Mouse (Mus musculus) kidney, adult 2 months (tissue): ENCODE measurements at regions not wholly inside any gene's neighbourhood (a gene's known extent, or its start where the extent isn't known, plus 50 kb on each side); places are given as distances from the start of the nearest gene placed in this dataset.
A peak's percentile ranks its signal among the peaks of the same experiment; 100 is the strongest.

Experiments used
- DNase-seq: peaks from one replicate; pipeline ENCODE4 v3.0.0; 2021
- H3K27ac ChIP-seq: fragments of 200-500 bp; 2 replicates; pipeline ENCODE4 v1.5.1; 2012; ENCODE audit warnings: low read depth, low read length, control low read depth, inconsistent platforms; ENCODE audit not compliant: insufficient read depth
- H3K27me3 ChIP-seq: fragments of 200-500 bp; replicated peaks from 2 replicates; pipeline ENCODE4 v1.6.1; 2012; ENCODE audit warnings: mild to moderate bottlenecking, moderate library complexity, low read length, inconsistent platforms; ENCODE audit not compliant: control insufficient read depth, insufficient read depth
- H3K36me3 ChIP-seq: fragments of 200-500 bp; 2 replicates; pipeline ENCODE4 v1.6.1; 2012; ENCODE audit warnings: mild to moderate bottlenecking, moderate library complexity, low read length, inconsistent platforms; ENCODE audit not compliant: control insufficient read depth, insufficient read depth
- H3K4me1 ChIP-seq: fragments of 200-500 bp; 2 replicates; pipeline ENCODE4 v1.6.1; 2011; ENCODE audit warnings: low read length; ENCODE audit not compliant: control insufficient read depth, insufficient read depth
- H3K4me3 ChIP-seq: fragments of 200-500 bp; 2 replicates; pipeline ENCODE4 v1.5.1; 2011; ENCODE audit warnings: mild to moderate bottlenecking, low read depth, low read length, control low read depth; ENCODE audit not compliant: insufficient read depth
- CTCF ChIP-seq: fragments of 200-500 bp; conservative IDR thresholded peaks from 2 replicates; pipeline ENCODE4 v1.5.1; 2011; ENCODE audit warnings: low read depth, mild to moderate bottlenecking, control low read depth, low read length, moderate library complexity, mixed read lengths; ENCODE audit not compliant: insufficient read depth, insufficient read length
- POLR2A ChIP-seq: fragments of 200-500 bp; IDR thresholded peaks from one replicate; pipeline ENCODE4 v1.6.1; 2011; ENCODE audit warnings: low read depth, low read length, control low read depth
- WGBS: fragments of 180-500 bp; shearing (Covaris S2); methylation state at CpG from one replicate; pipeline ENCODE4 v1.1.7; 2018; 5-methylcytosine and 5-hydroxymethylcytosine counted together

- DNase-seq = no peak
- H3K4me3 ChIP-seq = no peak overlapping the region
- TF ChIP-seq POLR2A (no peak), CTCF (no peak)
- no peaks in the 10 kb centered on the region for H3K36me3 ChIP-seq
- H3K4me1 ChIP-seq = no peaks in the 10 kb centered on the region
- H3K27me3 ChIP-seq = no peaks in the 10 kb centered on the region
- 96% methylated on average over 2 of the region's 2 CpGs for WGBS
- no peak overlapping the region for H3K27ac ChIP-seq
Measured at GRCm38 (mm10) chr10:98695371-98695725, 218.9 kb upstream of the Atp2b1 start.

- 81% methylated on average over 4 of the region's 4 CpGs for WGBS
- H3K4me3 ChIP-seq = no peak overlapping the region
- no peak for TF ChIP-seq POLR2A
- TF ChIP-seq CTCF = no peak
- H3K27ac ChIP-seq = no peak overlapping the region
- no peaks in the 10 kb centered on the region for H3K4me1 ChIP-seq
- DNase-seq = no peak
- no peaks in the 10 kb centered on the region for H3K27me3 ChIP-seq
- no peaks in the 10 kb centered on the region for H3K36me3 ChIP-seq
Measured at GRCm38 (mm10) chr10:98697866-98698265, 216.3 kb upstream of the Atp2b1 start.

GRCm38 (mm10) chr10:98699579-98699978, 214.6 kb upstream of the Atp2b1 start:
- Histone ChIP-seq H3K27ac (no peak overlapping the region), H3K27me3 (no peaks in the 10 kb centered on the region), H3K36me3 (no peaks in the 10 kb centered on the region), H3K4me3 (no peak overlapping the region), H3K4me1 (no peaks in the 10 kb centered on the region)
- DNase-seq = no peak
- TF ChIP-seq POLR2A (no peak), CTCF (no peak)
- WGBS = 95% methylated on average over 4 of the region's 4 CpGs

- H3K36me3 ChIP-seq = no peaks in the 10 kb centered on the region
- 68% methylated on average over 4 of the region's 4 CpGs for WGBS
- no peak for DNase-seq
Measured at GRCm38 (mm10) chr10:98700407-98700806, 213.8 kb upstream of the Atp2b1 start.

GRCm38 (mm10) chr10:98701285-98701684, 212.9 kb upstream of the Atp2b1 start:
- Histone ChIP-seq H3K36me3 (no peaks in the 10 kb centered on the region), H3K27ac (no peak overlapping the region), H3K4me3 (no peak overlapping the region), H3K4me1 (no peaks in the 10 kb centered on the region), H3K27me3 (no peaks in the 10 kb centered on the region)
- 54% methylated on average over 3 of the region's 3 CpGs for WGBS
- TF ChIP-seq CTCF (no peak), POLR2A (no peak)
- DNase-seq = peak; percentile 16

More at GRCm38 (mm10) chr10:98700407-98700806, 213.8 kb upstream of the Atp2b1 start:
- Histone ChIP-seq H3K4me3 (no peak overlapping the region), H3K27ac (no peak overlapping the region), H3K27me3 (no peaks in the 10 kb centered on the region), H3K4me1 (no peaks in the 10 kb centered on the region)
- TF ChIP-seq POLR2A = no peak
- TF ChIP-seq CTCF = no peak

- Histone ChIP-seq H3K36me3 (no peaks in the 10 kb centered on the region), H3K27ac (no peak overlapping the region), H3K27me3 (no peaks in the 10 kb centered on the region), H3K4me3 (no peak overlapping the region), H3K4me1 (no peaks in the 10 kb centered on the region)
- WGBS = 91% methylated on average over 5 of the region's 5 CpGs
- TF ChIP-seq CTCF (no peak), POLR2A (no peak)
- DNase-seq = no peak
Measured at GRCm38 (mm10) chr10:98702470-98703215, 211.6 kb upstream of the Atp2b1 start.

- WGBS = 83% methylated on average over 2 of the region's 2 CpGs
Measured at GRCm38 (mm10) chr10:98703642-98704293, 210.4 kb upstream of the Atp2b1 start.

More at GRCm38 (mm10) chr10:98703642-98704293, 210.4 kb upstream of the Atp2b1 start:
- Histone ChIP-seq H3K36me3 (no peaks in the 10 kb centered on the region), H3K27ac (no peak overlapping the region), H3K27me3 (no peaks in the 10 kb centered on the region), H3K4me3 (no peak overlapping the region), H3K4me1 (no peaks in the 10 kb centered on the region)
- TF ChIP-seq POLR2A (no peak), CTCF (no peak)
- no peak for DNase-seq
